12 mouse cellular contexts compared by ENCODE assay signal in genomic region chr5:147154806-147155371, GRCm38 (mm10). TPM values are rescaled to one million over a fixed set of nuclear protein-coding genes. Genes with fewer than 3 reads are reported as not detected.
DNase-seq lines count a peak whose midpoint lies in the region; ATAC-seq lines count a peak whose summit lies in the region.
"Had no signal": no experiment of that assay in that cellular context is flagged by ENCODE, and none has a peak within 500 bp of the region (broad histone marks: within the 10 kb centered on the region; RNA-seq: fewer than 3 reads in every experiment).

No protein-coding gene starts in this region.

- peaks cover 64% of the 10 kb centered on the region for H3K27me3 ChIP-seq in forebrain, embryonic 14.5 days (replicated peaks; ENCODE audit: control insufficient read depth, insufficient read depth, low read length)
- no peaks in the 10 kb centered on the region; the same call in 1 of the 2 replicates for H3K27me3 ChIP-seq in neural tube, embryonic 14.5 days (ENCODE audit: control insufficient read depth, insufficient read depth, low read length)
- H3K27me3 ChIP-seq in intestine, embryonic 15.5 days (replicated peaks) = no peaks in the 10 kb centered on the region

- no peak overlapping the region for H3K4me2 ChIP-seq in forebrain, embryonic 14.5 days (ENCODE audit: low read length)
- H3K4me2 ChIP-seq in neural tube, embryonic 14.5 days (ENCODE audit: low read depth, low read length) = no peak overlapping the region
- no peak overlapping the region for H3K4me2 ChIP-seq in intestine, embryonic 15.5 days (replicated peaks)
- H3K4me2 ChIP-seq: limb, embryonic 13.5 days; lung, embryonic 14.5 days had no signal

- DNase-seq in ZHBTc4 (ENCODE audit: low read depth, low spot score) = peak; percentile 26
- no peak for DNase-seq in forebrain, embryonic 14.5 days (ENCODE audit: low spot score)
- DNase-seq in mesoderm, embryonic 11.5 days (ENCODE audit: low read depth, low spot score) = peak; percentile 56
- no peak for DNase-seq in kidney, adult 9 months
- DNase-seq: thymus, postnatal 14 days had no signal

- no peak overlapping the region for H3K27ac ChIP-seq in forebrain, embryonic 14.5 days (ENCODE audit: low read depth, low read length)
- H3K27ac ChIP-seq in neural tube, embryonic 14.5 days (ENCODE audit: low read depth, low read length) = no peak overlapping the region
- H3K27ac ChIP-seq in intestine, embryonic 15.5 days = no peak overlapping the region
- H3K27ac ChIP-seq: layer of hippocampus, adult 2 months; limb, embryonic 13.5 days had no signal

- peak; percentile 55 for ATAC-seq in forebrain, embryonic 14.5 days
- ATAC-seq in neural tube, embryonic 14.5 days (ENCODE audit: low read depth) = peak; percentile 78
- ATAC-seq in intestine, embryonic 15.5 days = no peak
- ATAC-seq in CD4-positive, CD25-positive, alpha-beta regulatory T cell, adult 4 months = no peak
- ATAC-seq: activated CD4-positive, CD25-positive, alpha-beta regulatory T cell, adult 4 months had no signal

- H3K4me1 ChIP-seq in forebrain, embryonic 14.5 days (ENCODE audit: control insufficient read depth, insufficient read depth, low read length) = peaks cover 16% of the 10 kb centered on the region
- peaks cover 3% of the 10 kb centered on the region; the same call in 1 of the 2 replicates for H3K4me1 ChIP-seq in neural tube, embryonic 14.5 days (ENCODE audit: control insufficient read depth, insufficient read depth, low read length)
- H3K4me1 ChIP-seq in intestine, embryonic 15.5 days (replicated peaks) = no peaks in the 10 kb centered on the region

- H3K36me3 ChIP-seq in forebrain, embryonic 14.5 days (ENCODE audit: control insufficient read depth, insufficient read depth, low read length) = no peaks in the 10 kb centered on the region
- no peaks in the 10 kb centered on the region for H3K36me3 ChIP-seq in neural tube, embryonic 14.5 days (ENCODE audit: control insufficient read depth, insufficient read depth, low read length)
- no peaks in the 10 kb centered on the region for H3K36me3 ChIP-seq in intestine, embryonic 15.5 days
- H3K36me3 ChIP-seq: limb, embryonic 13.5 days had no signal

- no peaks in the 10 kb centered on the region for H3K9me3 ChIP-seq in forebrain, embryonic 14.5 days (replicated peaks; ENCODE audit: control insufficient read depth, low read length)
- H3K9me3 ChIP-seq in neural tube, embryonic 14.5 days (ENCODE audit: control insufficient read depth, low read length) = no peaks in the 10 kb centered on the region
- no peaks in the 10 kb centered on the region for H3K9me3 ChIP-seq in intestine, embryonic 15.5 days
- H3K9me3 ChIP-seq: limb, embryonic 13.5 days had no signal

- 3% methylated on average over 13 of the region's 13 CpGs for WGBS in forebrain, embryonic 14.5 days
- 2% methylated on average over 13 of the region's 13 CpGs for WGBS in neural tube, embryonic 14.5 days
- WGBS in intestine, embryonic 15.5 days = 21% methylated on average over 13 of the region's 13 CpGs

- H3K9ac ChIP-seq in forebrain, embryonic 14.5 days (ENCODE audit: low read length) = no peak overlapping the region
- no peak overlapping the region for H3K9ac ChIP-seq in neural tube, embryonic 14.5 days (replicated peaks; ENCODE audit: low read depth, low read length)
- no peak overlapping the region for H3K9ac ChIP-seq in intestine, embryonic 15.5 days
- H3K9ac ChIP-seq: limb, embryonic 13.5 days; lung, embryonic 14.5 days had no signal

- no peak overlapping the region for H3K4me3 ChIP-seq in forebrain, embryonic 14.5 days (ENCODE audit: low read depth, low read length)
- no peak overlapping the region for H3K4me3 ChIP-seq in neural tube, embryonic 14.5 days (ENCODE audit: low read depth, low read length)
- no peak overlapping the region for H3K4me3 ChIP-seq in intestine, embryonic 15.5 days (replicated peaks)
- H3K4me3 ChIP-seq: layer of hippocampus, adult 2 months; limb, embryonic 13.5 days had no signal

RNA-seq across cellular contexts. Expression of gene Gsx1, which starts 33.6 kb away (rescaled TPM):
- polyA plus RNA-seq in forebrain, embryonic 14.5 days (2014; fragmentation: Nextera tagmentation; extraction: Ambion mirVana) = 2.3 and 3.0 TPM in 2 replicates
- 1.5 and 2.0 TPM in 2 replicates for polyA plus RNA-seq in neural tube, embryonic 14.5 days (2014; fragmentation: Nextera tagmentation; extraction: Ambion mirVana)
- not detected in 2 replicates for polyA plus RNA-seq in intestine, embryonic 15.5 days (2015; fragmentation: Nextera tagmentation; extraction: Ambion mirVana)
- polyA plus RNA-seq in CD4-positive, CD25-positive, alpha-beta regulatory T cell, adult 4 months (2017; shearing (Covaris generic)) = not detected
- polyA plus RNA-seq: activated CD4-positive, CD25-positive, alpha-beta regulatory T cell, adult 4 months; limb, embryonic 13.5 days; lung, embryonic 14.5 days had no signal

Comparison
In these comparisons a context has a peak if more than half of its experiments do, and no peak if none do; other contexts are left out.
1. DNase-seq: peak in ZHBTc4 (single experiment) and mesoderm, embryonic 11.5 days (single experiment); none in forebrain, embryonic 14.5 days (single experiment) and kidney, adult 9 months (single experiment).
2. ATAC-seq: peak in forebrain, embryonic 14.5 days (single experiment) and neural tube, embryonic 14.5 days (single experiment); none in intestine, embryonic 15.5 days (single experiment) and CD4-positive, CD25-positive, alpha-beta regulatory T cell, adult 4 months (single experiment).